Mouse (Mus musculus) hindbrain, postnatal 0 days (tissue): ENCODE data around the gene Mtf1. TPM values are rescaled to one million over a fixed set of nuclear protein-coding genes. Genes with fewer than 3 reads are reported as not detected.

Experiments
- ATAC-seq: fragments of 200-750 bp; cut with Nextera tagmentation; 2 replicates; pipeline ENCODE4 v1.8.0; 2017; ENCODE audit warnings: mild to moderate bottlenecking, moderate TSS enrichment, moderate library complexity
- DNase-seq: peaks from one replicate; pipeline ENCODE4 v3.0.0-alpha.2; 2015; ENCODE audit warnings: low spot score
- H3K27ac ChIP-seq: fragments of 300-500 bp; sonication (generic); 2 replicates; pipeline ENCODE4 v1.5.1; 2014; ENCODE audit warnings: mild to moderate bottlenecking
- H3K27me3 ChIP-seq: fragments of 300-500 bp; sonication (generic); 2 replicates; pipeline ENCODE4 v1.6.1; 2014; ENCODE audit warnings: low read length, mixed read lengths; ENCODE audit not compliant: insufficient read depth
- H3K36me3 ChIP-seq: fragments of 300-500 bp; sonication (generic); 2 replicates; pipeline ENCODE4 v1.6.1; 2014; ENCODE audit warnings: low read length, mixed read lengths; ENCODE audit not compliant: insufficient read depth
- H3K4me1 ChIP-seq: fragments of 300-500 bp; sonication (generic); 2 replicates; pipeline ENCODE4 v1.6.1; 2014; ENCODE audit warnings: antibody characterized with exemption, low read length, mixed read lengths; ENCODE audit not compliant: insufficient read depth
- H3K4me2 ChIP-seq: fragments of 300-500 bp; sonication (generic); 2 replicates; pipeline ENCODE4 v1.6.1; 2014; ENCODE audit warnings: low read depth, mild to moderate bottlenecking, low read length, moderate library complexity, mixed read lengths
- H3K4me3 ChIP-seq: fragments of 300-500 bp; sonication (generic); 2 replicates; pipeline ENCODE4 v1.5.1; 2014; ENCODE audit warnings: low read length
- H3K9ac ChIP-seq: fragments of 300-500 bp; sonication (generic); replicated peaks from 2 replicates; pipeline ENCODE4 v1.6.1; 2014; ENCODE audit warnings: mild to moderate bottlenecking, low read length, moderate library complexity, mixed read lengths
- H3K9me3 ChIP-seq: fragments of 300-500 bp; sonication (generic); 2 replicates; pipeline ENCODE4 v1.6.1; 2016; ENCODE audit warnings: low read length, mixed read lengths
- CTCF ChIP-seq: IDR thresholded peaks from 2 replicates; pipeline ENCODE4 v1.5.1; 2016; ENCODE audit warnings: antibody characterized with exemption, control low read depth, low read depth
- WGBS: fragments of 180-500 bp; shearing (Covaris S2); extraction: QIAGEN DNeasy Blood & Tissue Kit; methylation state at CpG from one replicate; pipeline ENCODE4 v1.1.7; 2014; 5-methylcytosine and 5-hydroxymethylcytosine counted together
- polyA plus RNA-seq: library from polyadenylated mRNA; unstranded; fragments of >200 nt; fragmentation: Nextera tagmentation; extraction: Ambion mirVana; gene quantifications from 2 replicates; pipeline ENCODE4 v1.2.1, GENCODE M21; 2015
- total RNA-seq: library from RNA; depleted of rRNA; stranded (reverse); fragments of >200 nt; gene quantifications from 2 replicates; pipeline ENCODE4 v1.2.3, GENCODE M21; 2014

Gene Mtf1
- total and polyA plus RNA-seq, 2 experiments from 2014 or later = 7.7 to 24.7 TPM

GRCm38 (mm10) chr4:124774429-124774828 is 27.5 kb upstream of the Mtf1 start:
- Histone ChIP-seq H3K9ac (no peak overlapping the region), H3K4me1 (no peaks in the 10 kb centered on the region), H3K9me3 (no peaks in the 10 kb centered on the region), H3K36me3 (peaks cover 10% of the 10 kb centered on the region; the same call in 1 of the 2 replicates), H3K4me3 (no peak overlapping the region), H3K4me2 (no peak overlapping the region), H3K27me3 (no peaks in the 10 kb centered on the region), H3K27ac (no peak overlapping the region)
- no peak for TF ChIP-seq CTCF
- no peak for ATAC-seq
- WGBS = 84% methylated on average over 2 of the region's 2 CpGs
- no peak for DNase-seq

DNA sequence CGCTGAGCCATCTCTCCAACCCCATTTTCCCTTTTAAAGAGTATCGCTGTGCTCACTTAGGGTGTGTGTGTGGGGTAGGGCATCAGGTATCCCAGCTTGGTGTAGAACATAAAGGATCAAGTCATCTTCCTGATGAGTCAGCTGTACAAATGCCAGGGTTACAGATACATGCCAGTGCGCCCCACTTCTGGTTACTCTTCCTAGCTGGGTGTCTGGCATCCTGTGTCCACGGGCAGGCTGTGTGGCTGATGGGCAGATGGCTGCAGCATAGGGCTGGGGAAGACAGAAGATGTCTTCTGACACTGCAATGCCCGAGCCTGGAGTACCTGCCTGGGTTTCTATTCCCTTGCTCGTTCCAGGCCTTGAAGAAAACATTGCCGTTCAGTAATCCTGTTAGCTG is 20.5 kb upstream of the Mtf1 start:
- Histone ChIP-seq H3K9me3 (no peaks in the 10 kb centered on the region), H3K4me1 (no peaks in the 10 kb centered on the region), H3K4me3 (no peak overlapping the region), H3K36me3 (peaks cover 63% of the 10 kb centered on the region), H3K9ac (no peak overlapping the region), H3K27me3 (no peaks in the 10 kb centered on the region), H3K4me2 (no peak overlapping the region), H3K27ac (no peak overlapping the region)
- ATAC-seq = no peak
- DNase-seq = no peak
- no peak for TF ChIP-seq CTCF
- 94% methylated on average over 7 of the region's 7 CpGs for WGBS

GRCm38 (mm10) chr4:124782395-124782794 is 19.5 kb upstream of the Mtf1 start:
- WGBS = 94% methylated on average over 8 of the region's 8 CpGs
- H3K27ac ChIP-seq = no peak overlapping the region
- no peaks in the 10 kb centered on the region for H3K4me1 ChIP-seq
- H3K4me2 ChIP-seq = no peak overlapping the region
- H3K27me3 ChIP-seq = no peaks in the 10 kb centered on the region
- H3K4me3 ChIP-seq = no peak overlapping the region
- peaks cover 71% of the 10 kb centered on the region for H3K36me3 ChIP-seq
- ATAC-seq (no peak), DNase-seq (no peak)
- TF ChIP-seq CTCF = no peak
- no peaks in the 10 kb centered on the region for H3K9me3 ChIP-seq
- H3K9ac ChIP-seq = no peak overlapping the region

DNA sequence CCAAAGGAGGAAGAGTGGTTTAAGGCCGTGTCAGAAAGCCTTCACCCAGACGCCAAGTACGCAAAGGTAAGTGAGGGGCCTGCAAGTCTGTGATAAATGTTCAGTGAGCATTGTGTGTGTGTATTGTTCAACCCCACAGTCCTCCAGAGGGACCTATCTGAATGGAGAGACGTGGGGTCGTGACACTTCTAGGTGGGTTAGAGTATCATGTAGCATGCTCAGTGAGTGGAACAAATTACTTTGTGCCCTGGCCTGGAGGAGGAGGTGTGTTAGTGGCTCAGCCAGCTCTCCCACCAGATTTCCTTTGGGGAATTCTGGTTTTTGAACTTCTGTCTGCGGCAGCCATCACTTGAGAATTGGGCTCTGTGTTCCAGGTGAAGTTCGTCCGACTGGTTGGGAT is 18.0 kb upstream of the Mtf1 start:
- Histone ChIP-seq H3K4me1 (no peaks in the 10 kb centered on the region), H3K36me3 (peaks cover 77% of the 10 kb centered on the region), H3K9me3 (no peaks in the 10 kb centered on the region), H3K4me3 (no peak overlapping the region), H3K27me3 (no peaks in the 10 kb centered on the region), H3K27ac (no peak overlapping the region), H3K4me2 (no peak overlapping the region), H3K9ac (no peak overlapping the region)
- ATAC-seq (no peak), DNase-seq (no peak)
- TF ChIP-seq CTCF = no peak
- WGBS = 90% methylated on average over 8 of the region's 8 CpGs

- no peak for TF ChIP-seq CTCF
- ATAC-seq = no peak
- no peak overlapping the region for H3K4me3 ChIP-seq
- no peaks in the 10 kb centered on the region for H3K9me3 ChIP-seq
- no peak for DNase-seq
- 86% methylated on average over 4 of the region's 4 CpGs for WGBS
- no peak overlapping the region for H3K9ac ChIP-seq
- H3K4me1 ChIP-seq = no peaks in the 10 kb centered on the region
- H3K36me3 ChIP-seq = peaks cover 81% of the 10 kb centered on the region
- no peaks in the 10 kb centered on the region for H3K27me3 ChIP-seq
- H3K4me2 ChIP-seq = no peak overlapping the region
- H3K27ac ChIP-seq = no peak overlapping the region
These were observed 11.9 kb upstream of the Mtf1 start for GRCm38 (mm10) chr4:124790013-124790412.

- TF ChIP-seq CTCF = no peak
- DNase-seq = no peak
These were observed 9.8 kb upstream of the Mtf1 start for GRCm38 (mm10) chr4:124792114-124792513.

GRCm38 (mm10) chr4:124796141-124796540 is 5.8 kb upstream of the Mtf1 start:
- Histone ChIP-seq H3K36me3 (peaks cover 49% of the 10 kb centered on the region), H3K27ac (no peak overlapping the region), H3K4me1 (no peaks in the 10 kb centered on the region), H3K9me3 (no peaks in the 10 kb centered on the region), H3K9ac (no peak overlapping the region), H3K4me3 (no peak overlapping the region), H3K4me2 (no peak overlapping the region), H3K27me3 (no peaks in the 10 kb centered on the region)
- no peak for DNase-seq
- 92% methylated on average over 8 of the region's 8 CpGs for WGBS
- ATAC-seq = no peak
- no peak for TF ChIP-seq CTCF

More at GRCm38 (mm10) chr4:124792114-124792513, 9.8 kb upstream of the Mtf1 start:
- no peak overlapping the region for H3K9ac ChIP-seq
- H3K4me1 ChIP-seq = no peaks in the 10 kb centered on the region
- 85% methylated on average over 8 of the region's 8 CpGs for WGBS
- H3K27me3 ChIP-seq = no peaks in the 10 kb centered on the region
- no peak overlapping the region for H3K27ac ChIP-seq
- no peaks in the 10 kb centered on the region for H3K9me3 ChIP-seq
- no peak overlapping the region for H3K4me3 ChIP-seq
- H3K4me2 ChIP-seq = no peak overlapping the region
- H3K36me3 ChIP-seq = peaks cover 69% of the 10 kb centered on the region
- no peak for ATAC-seq
